Mouse (Mus musculus) C2C12 (cell line): ENCODE measurements around the gene Tpst2. TPM values are rescaled to one million over a fixed set of nuclear protein-coding genes. Genes with fewer than 3 reads are reported as not detected.

Source experiments
- H3K27me3 ChIP-seq: one replicate; pipeline ENCODE4 v1.6.1; 2011; ENCODE audit not compliant: control insufficient read depth, insufficient read depth, insufficient read length
- H3K36me3 ChIP-seq: one replicate; pipeline ENCODE4 v1.6.1; 2011; ENCODE audit not compliant: control insufficient read depth, insufficient read depth
- H3K4me3 ChIP-seq: one replicate; pipeline ENCODE4 v1.5.1; 2011; ENCODE audit warnings: mild to moderate bottlenecking, control low read depth; ENCODE audit not compliant: poor library complexity, insufficient read depth, severe bottlenecking
- H3K79me2 ChIP-seq: one replicate; pipeline ENCODE4 v1.6.1; 2011; ENCODE audit not compliant: control insufficient read depth, insufficient read depth
- H3K79me3 ChIP-seq: one replicate; pipeline ENCODE4 v1.6.1; 2011; ENCODE audit warnings: low read depth, control low read depth
- H3ac ChIP-seq: one replicate; pipeline ENCODE3; 2011; ENCODE audit warnings: low read depth; ENCODE audit not compliant: control insufficient read depth, insufficient read length
- CEBPB ChIP-seq: IDR thresholded peaks from one replicate; pipeline ENCODE4 v1.6.1; 2011; ENCODE audit warnings: low read depth, mild to moderate bottlenecking, control low read depth, moderate library complexity
- CTCF ChIP-seq: IDR thresholded peaks from one replicate; pipeline ENCODE4 v1.5.1; 2011; ENCODE audit not compliant: control insufficient read depth, insufficient read depth, insufficient read length
- FOSL1 ChIP-seq: IDR thresholded peaks from one replicate; pipeline ENCODE4 v1.8.0; 2011; ENCODE audit warnings: mild to moderate bottlenecking, low read length; ENCODE audit not compliant: poor library complexity, insufficient read depth, severe bottlenecking
- MAX ChIP-seq: IDR thresholded peaks from one replicate; pipeline ENCODE4 v1.6.1; 2011; ENCODE audit warnings: mild to moderate bottlenecking, control low read depth
- MYOD1 ChIP-seq: IDR thresholded peaks from one replicate; pipeline ENCODE4 v1.6.1; 2011; ENCODE audit warnings: low read depth; ENCODE audit not compliant: control insufficient read depth, insufficient read length
- MYOG ChIP-seq: IDR thresholded peaks from one replicate; pipeline ENCODE4 v1.6.1; 2011; ENCODE audit not compliant: control insufficient read depth, insufficient read length; ENCODE audit errors: extremely low read depth
- USF1 ChIP-seq: IDR thresholded peaks from one replicate; pipeline ENCODE4 v1.6.1; 2011; ENCODE audit warnings: low read depth, mild to moderate bottlenecking, control low read depth, moderate library complexity
- polyA plus RNA-seq: library from polyadenylated mRNA; unstranded; fragments of >200 nt; fragmentation: generic; extraction: Trizol; gene quantifications from one replicate; pipeline ENCODE4 v1.2.1, GENCODE M21; 2012; ENCODE audit warnings: missing spikeins

Gene Tpst2
- polyA plus RNA-seq, 1 experiment: 155 TPM

GRCm38 (mm10) chr5:112324637-112325545, 48.4 kb downstream of the Tpst2 start:
- H3K36me3 ChIP-seq: peaks cover 11% of the 10 kb centered on the region
- peak overlapping the region; percentile 41 for H3ac ChIP-seq
- peaks cover 24% of the 10 kb centered on the region for H3K79me2 ChIP-seq
- H3K79me3 ChIP-seq: peaks cover 17% of the 10 kb centered on the region
- no peaks in the 10 kb centered on the region for H3K27me3 ChIP-seq
- no peak overlapping the region for H3K4me3 ChIP-seq
- TF ChIP-seq FOSL1 (peak; percentile 44), USF1 (peak; percentile 83), MYOD1 (no peak), CEBPB (peak; percentile 84), CTCF (no peak), MYOG (no peak), MAX (peak; percentile 99)

- Histone ChIP-seq H3ac (peak within 1 kb of the TSS; percentile 85), H3K79me2 (peaks cover 24% of the 10 kb centered on the region)
- TF ChIP-seq MYOG: no peak
- TF ChIP-seq MAX: peak; percentile 46
Measured at GRCm38 (mm10) chr5:112325546-112326445, 49.3 kb downstream of the Tpst2 start, which contains the start of gene Tfip11. Tfip11 (plus strand) TSS chr5:112326358.

GRCm38 (mm10) chr5:112326446-112327009, 50.0 kb downstream of the Tpst2 start:
- Histone ChIP-seq H3K79me2 (peaks cover 24% of the 10 kb centered on the region), H3K4me3 (peak overlapping the region; percentile 71), H3K36me3 (peaks cover 28% of the 10 kb centered on the region), H3ac (peak overlapping the region; percentile 85), H3K79me3 (peaks cover 17% of the 10 kb centered on the region), H3K27me3 (no peaks in the 10 kb centered on the region)
- TF ChIP-seq MYOG: no peak
- no peak for TF ChIP-seq FOSL1
- TF ChIP-seq MAX: no peak

More at GRCm38 (mm10) chr5:112325546-112326445, 49.3 kb downstream of the Tpst2 start, which contains the start of gene Tfip11:
- Histone ChIP-seq H3K36me3 (peaks cover 20% of the 10 kb centered on the region), H3K79me3 (peaks cover 17% of the 10 kb centered on the region), H3K4me3 (peak within 1 kb of the TSS; percentile 71), H3K27me3 (no peaks in the 10 kb centered on the region)

GRCm38 (mm10) chr5:112327854-112328253, 51.4 kb downstream of the Tpst2 start:
- H3K79me3 ChIP-seq: peaks cover 17% of the 10 kb centered on the region
- H3ac ChIP-seq: no peak overlapping the region
- peaks cover 39% of the 10 kb centered on the region for H3K36me3 ChIP-seq
- H3K4me3 ChIP-seq: no peak overlapping the region
- no peaks in the 10 kb centered on the region for H3K27me3 ChIP-seq
- H3K79me2 ChIP-seq: peaks cover 24% of the 10 kb centered on the region
- TF ChIP-seq CEBPB (no peak), MYOG (no peak), USF1 (no peak), FOSL1 (no peak), MAX (no peak), CTCF (no peak), MYOD1 (no peak)

- Histone ChIP-seq H3K36me3 (peaks cover 60% of the 10 kb centered on the region), H3K79me3 (peaks cover 17% of the 10 kb centered on the region), H3K4me3 (no peak overlapping the region), H3K27me3 (no peaks in the 10 kb centered on the region), H3ac (no peak overlapping the region), H3K79me2 (peaks cover 24% of the 10 kb centered on the region)
- TF ChIP-seq MYOG: no peak
- no peak for TF ChIP-seq CEBPB
- TF ChIP-seq FOSL1: no peak
- TF ChIP-seq MYOD1: no peak
- no peak for TF ChIP-seq MAX
- TF ChIP-seq CTCF: no peak
- no peak for TF ChIP-seq USF1
Measured at GRCm38 (mm10) chr5:112329805-112330564, 53.5 kb downstream of the Tpst2 start.
